8 mouse cellular contexts compared by ENCODE assay signal in the genomic region with DNA sequence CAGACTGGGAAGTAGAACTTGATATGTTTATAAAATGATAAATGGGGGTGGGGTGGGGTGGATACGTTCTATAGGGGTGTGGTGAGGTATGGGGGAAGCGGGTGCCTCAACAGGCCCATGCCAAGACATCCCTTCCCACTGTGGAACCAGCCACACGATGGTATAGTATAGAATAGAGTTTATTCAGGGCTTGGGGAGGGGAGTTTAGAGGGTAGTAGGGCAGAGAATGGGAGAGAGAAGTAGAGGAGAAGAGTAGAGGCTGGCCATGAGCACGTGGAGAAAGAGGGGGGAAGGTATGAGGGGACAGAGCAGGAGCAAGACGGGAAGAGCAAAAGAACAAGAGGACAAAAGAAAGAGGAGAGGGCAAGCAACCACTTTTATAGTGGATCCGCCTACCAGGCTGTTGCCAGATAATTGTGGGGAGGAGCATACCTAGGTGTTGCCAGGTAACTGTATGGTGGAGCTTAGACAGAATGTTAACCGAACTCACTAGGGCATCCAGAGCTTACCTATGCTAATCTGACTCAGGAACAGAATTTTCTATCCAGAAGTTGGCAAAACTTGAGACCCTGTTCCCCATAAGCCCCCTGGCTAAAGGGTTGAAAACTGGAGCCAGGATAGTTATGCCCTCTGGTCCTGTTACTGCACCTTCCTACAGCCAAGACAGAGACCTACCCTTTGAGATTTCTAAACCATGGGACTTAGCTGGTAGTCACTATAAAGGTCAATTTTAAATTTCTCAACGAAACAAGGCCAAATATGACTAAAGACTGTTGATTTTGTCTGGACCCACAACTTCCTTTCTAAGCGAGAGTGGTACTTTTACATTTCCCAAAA. TPM values are rescaled to one million over a fixed set of nuclear protein-coding genes. Genes with fewer than 3 reads are reported as not detected.
DNase-seq lines count a peak whose midpoint lies in the region; ATAC-seq and TF ChIP-seq lines count a peak whose summit lies in the region.

No protein-coding gene starts in this region.

- POLR2A ChIA-PET in Patski (lab: Charles Lee), result interaction anchor here (0.7 kb wide), 1 partner anchor 16 kb away, joined by 3 read pairs; no protein-coding TSS in a partner anchor

- no peaks in the 10 kb centered on the region for H3K36me3 ChIP-seq in heart, embryonic 12.5 days
- no peaks in the 10 kb centered on the region for H3K36me3 ChIP-seq in hindbrain, embryonic 10.5 days
- no peaks in the 10 kb centered on the region for H3K36me3 ChIP-seq in midbrain, embryonic 10.5 days

- H3K9me3 ChIP-seq in heart, embryonic 12.5 days (replicated peaks), result no peaks in the 10 kb centered on the region
- no peaks in the 10 kb centered on the region for H3K9me3 ChIP-seq in hindbrain, embryonic 10.5 days
- H3K9me3 ChIP-seq in midbrain, embryonic 10.5 days (replicated peaks), result no peaks in the 10 kb centered on the region

- H3K4me2 ChIP-seq in heart, embryonic 12.5 days, result peak overlapping the region; percentile 81

- CTCF ChIA-PET in Patski (lab: Charles Lee), result interaction anchor here (0.9 to 1.6 kb wide), 6 partner anchors 13 to 34 kb away, joined by 3 to 5 read pairs (median 3); partner anchors contain the start of gene Zfp93

- H3K4me1 ChIP-seq in heart, embryonic 12.5 days (replicated peaks), result peaks cover 7% of the 10 kb centered on the region
- H3K4me1 ChIP-seq in hindbrain, embryonic 10.5 days (replicated peaks), result peaks cover 9% of the 10 kb centered on the region
- peaks cover 9% of the 10 kb centered on the region for H3K4me1 ChIP-seq in midbrain, embryonic 10.5 days

- in situ Hi-C loops in Patski (cut with MboI; ENCODE audit: low pct_unique_long_range_greater_than_20kb), result no loop called here

- no peak overlapping the region for H3K9ac ChIP-seq in heart, embryonic 12.5 days

- no peak for ATAC-seq in heart, embryonic 12.5 days (ENCODE audit: insufficient number of reproducible peaks, low FRiP score)
- peak; percentile 6 for ATAC-seq in Patski

- H3K27me3 ChIP-seq in heart, embryonic 12.5 days (replicated peaks), result no peaks in the 10 kb centered on the region
- H3K27me3 ChIP-seq in Patski, result no peaks in the 10 kb centered on the region
- no peaks in the 10 kb centered on the region for H3K27me3 ChIP-seq in hindbrain, embryonic 10.5 days (ENCODE audit: insufficient read depth, poor library complexity, severe bottlenecking)
- H3K27me3 ChIP-seq in midbrain, embryonic 10.5 days (ENCODE audit: low read depth, poor library complexity, severe bottlenecking), result no peaks in the 10 kb centered on the region

- DNase-seq in heart, adult 8-10 months (ENCODE audit: low spot score), result no peak
- DNase-seq in Patski (ENCODE audit: low read depth, low spot score), result no peak
- DNase-seq in hindbrain, embryonic 10.5 days (ENCODE audit: low spot score), result no peak
- DNase-seq in midbrain, embryonic 10.5 days (ENCODE audit: low spot score), result no peak
- DNase-seq in layer of hippocampus, adult 11-12 months (ENCODE audit: low spot score), result no peak
- no peak for DNase-seq in cerebellum, adult 18-20 months
- DNase-seq in frontal cortex, adult 2 months (ENCODE audit: extremely low spot score in 1 of 2, low spot score in 1 of 2), result no peak

- WGBS in heart, embryonic 12.5 days, result 65% methylated on average over 9 of the region's 9 CpGs
- WGBS in hindbrain, embryonic 10.5 days, result 61% methylated on average over 9 of the region's 9 CpGs
- WGBS in midbrain, embryonic 10.5 days, result 59% methylated on average over 9 of the region's 9 CpGs

- H3K27ac ChIP-seq in heart, embryonic 12.5 days (ENCODE audit: poor library complexity, severe bottlenecking), result no peak overlapping the region
- H3K27ac ChIP-seq in hindbrain, embryonic 10.5 days, result peak overlapping the region; percentile 40; the same call in 1 of the 2 replicates
- H3K27ac ChIP-seq in midbrain, embryonic 10.5 days (replicated peaks), result peak overlapping the region; percentile 80

- H3K4me3 ChIP-seq in heart, embryonic 12.5 days, result peak overlapping the region; percentile 58
- H3K4me3 ChIP-seq in hindbrain, embryonic 10.5 days, result peak overlapping the region; percentile 58
- peak overlapping the region; percentile 63 for H3K4me3 ChIP-seq in midbrain, embryonic 10.5 days

- TF ChIP-seq CTCF in Patski (IDR thresholded peaks at IDR 0.05), result no peak

RNA-seq across cellular contexts. Expression of gene Zfp108, which starts 0.6 kb away (rescaled TPM):
- 2.2 and 2.5 TPM in 2 replicates for polyA plus RNA-seq in heart, embryonic 12.5 days (2016; fragmentation: Nextera tagmentation; extraction: Ambion mirVana)
- total RNA-seq in heart, adult 8-10 months (2022), result 1 to 10 TPM; 1.4 to 1.8 (median 1.5) TPM
- polyA plus RNA-seq in Patski (2021), result 4.6 TPM
- 2.3 and 2.6 TPM in 2 replicates for polyA plus RNA-seq in hindbrain, embryonic 10.5 days (2016; fragmentation: Nextera tagmentation; extraction: Ambion mirVana)
- 2.1 and 2.7 TPM in 2 replicates for polyA plus RNA-seq in midbrain, embryonic 10.5 days (2016; fragmentation: Nextera tagmentation; extraction: Ambion mirVana)
- polyA plus RNA-seq in frontal cortex, adult 2 months (2012; rRNA removed), result 4.7 and 5.7 TPM in 2 replicates

RNA-seq across cellular contexts. Expression of gene Zfp93, which starts 16.2 kb away (rescaled TPM):
- 5.4 and 6.0 TPM in 2 replicates for polyA plus RNA-seq in heart, embryonic 12.5 days (2016; fragmentation: Nextera tagmentation; extraction: Ambion mirVana)
- 1 to 10 TPM; 3.5 to 7.4 (median 4.0) TPM for total RNA-seq in heart, adult 8-10 months (2022)
- 12.5 TPM for polyA plus RNA-seq in Patski (2021)
- 6.0 TPM in 2 replicates for polyA plus RNA-seq in hindbrain, embryonic 10.5 days (2016; fragmentation: Nextera tagmentation; extraction: Ambion mirVana)
- polyA plus RNA-seq in midbrain, embryonic 10.5 days (2016; fragmentation: Nextera tagmentation; extraction: Ambion mirVana), result 6.2 and 7.4 TPM in 2 replicates
- polyA plus RNA-seq in frontal cortex, adult 2 months (2012; rRNA removed), result 8.7 and 9.0 TPM in 2 replicates

RNA-seq across cellular contexts. Expression of gene Zfp109, which starts 16.6 kb away (rescaled TPM):
- 3.1 and 4.6 TPM in 2 replicates for polyA plus RNA-seq in heart, embryonic 12.5 days (2016; fragmentation: Nextera tagmentation; extraction: Ambion mirVana)
- 1 to 10 TPM; 1.7 to 2.0 (median 1.9) TPM for total RNA-seq in heart, adult 8-10 months (2022)
- 4.2 TPM for polyA plus RNA-seq in Patski (2021)
- 4.9 and 5.8 TPM in 2 replicates for polyA plus RNA-seq in hindbrain, embryonic 10.5 days (2016; fragmentation: Nextera tagmentation; extraction: Ambion mirVana)
- polyA plus RNA-seq in midbrain, embryonic 10.5 days (2016; fragmentation: Nextera tagmentation; extraction: Ambion mirVana), result 5.1 and 5.7 TPM in 2 replicates
- polyA plus RNA-seq in frontal cortex, adult 2 months (2012; rRNA removed), result 4.4 and 4.5 TPM in 2 replicates

RNA-seq across cellular contexts. Expression of gene Zfp111, which starts 42.8 kb away (rescaled TPM):
- 8.0 and 8.3 TPM in 2 replicates for polyA plus RNA-seq in heart, embryonic 12.5 days (2016; fragmentation: Nextera tagmentation; extraction: Ambion mirVana)
- 1 to 10 TPM; 1.8 to 4.3 (median 3.4) TPM for total RNA-seq in heart, adult 8-10 months (2022)
- polyA plus RNA-seq in Patski (2021), result 8.1 TPM
- 9.2 and 10.5 TPM in 2 replicates for polyA plus RNA-seq in hindbrain, embryonic 10.5 days (2016; fragmentation: Nextera tagmentation; extraction: Ambion mirVana)
- 10.7 and 10.9 TPM in 2 replicates for polyA plus RNA-seq in midbrain, embryonic 10.5 days (2016; fragmentation: Nextera tagmentation; extraction: Ambion mirVana)
- polyA plus RNA-seq in frontal cortex, adult 2 months (2012; rRNA removed), result 3.9 and 4.4 TPM in 2 replicates

RNA-seq across cellular contexts. Expression of gene Zfp61, which starts 47.0 kb away (rescaled TPM):
- polyA plus RNA-seq in heart, embryonic 12.5 days (2016; fragmentation: Nextera tagmentation; extraction: Ambion mirVana), result 17.0 and 17.7 TPM in 2 replicates
- total RNA-seq in heart, adult 8-10 months (2022), result 1 to 10 TPM; 3.0 to 5.1 (median 3.7) TPM
- 14.0 TPM for polyA plus RNA-seq in Patski (2021)
- polyA plus RNA-seq in hindbrain, embryonic 10.5 days (2016; fragmentation: Nextera tagmentation; extraction: Ambion mirVana), result 35.4 and 40.3 TPM in 2 replicates
- 36.7 and 41.4 TPM in 2 replicates for polyA plus RNA-seq in midbrain, embryonic 10.5 days (2016; fragmentation: Nextera tagmentation; extraction: Ambion mirVana)
- 27.5 and 28.7 TPM in 2 replicates for polyA plus RNA-seq in frontal cortex, adult 2 months (2012; rRNA removed)
